Mouse (Mus musculus) brain, embryonic 14.5 days (tissue): ENCODE data around the gene Anln.
"Not testable (repeated sequence)": the region's sequence is repeated elsewhere in the genome, so short reads cannot be mapped to it uniquely, and the experiment has no call there.

Source experiments
- CTCF ChIP-seq: fragments of 200-500 bp; IDR thresholded peaks from 2 replicates; pipeline ENCODE4 v1.5.1; 2012; ENCODE audit warnings: inconsistent platforms, mild to moderate bottlenecking, moderate library complexity, borderline replicate concordance; ENCODE audit not compliant: insufficient read depth, insufficient read length; ENCODE audit errors: extremely low read depth
- POLR2A ChIP-seq: fragments of 200-500 bp; IDR thresholded peaks from 2 replicates; pipeline ENCODE4 v1.6.1; 2012; ENCODE audit warnings: mild to moderate bottlenecking, inconsistent platforms, borderline replicate concordance; ENCODE audit not compliant: poor library complexity, insufficient read depth, insufficient read length, severe bottlenecking; ENCODE audit errors: extremely low read depth

GRCm38 (mm10) chr9:22407633-22408032 lies 18.6 kb upstream of the Anln start:
- not testable (repeated sequence) for TF ChIP-seq POLR2A, CTCF
